Mouse (Mus musculus) cerebellum, adult 2 months (tissue): ENCODE data around the gene Mob3c.
A peak's percentile ranks its signal among the peaks of the same experiment; 100 is the strongest.

Experiments used
- CTCF ChIP-seq: fragments of 200-500 bp; IDR thresholded peaks from 2 replicates; pipeline ENCODE4 v1.5.1; 2011; ENCODE audit warnings: low read depth, mild to moderate bottlenecking, control low read depth, low read length, moderate library complexity, borderline replicate concordance; ENCODE audit not compliant: insufficient read depth
- POLR2A ChIP-seq: fragments of 200-500 bp; IDR thresholded peaks from 2 replicates; pipeline ENCODE4 v1.6.1; 2011; ENCODE audit warnings: low read length, control low read depth, borderline replicate concordance; ENCODE audit not compliant: insufficient read depth

DNA sequence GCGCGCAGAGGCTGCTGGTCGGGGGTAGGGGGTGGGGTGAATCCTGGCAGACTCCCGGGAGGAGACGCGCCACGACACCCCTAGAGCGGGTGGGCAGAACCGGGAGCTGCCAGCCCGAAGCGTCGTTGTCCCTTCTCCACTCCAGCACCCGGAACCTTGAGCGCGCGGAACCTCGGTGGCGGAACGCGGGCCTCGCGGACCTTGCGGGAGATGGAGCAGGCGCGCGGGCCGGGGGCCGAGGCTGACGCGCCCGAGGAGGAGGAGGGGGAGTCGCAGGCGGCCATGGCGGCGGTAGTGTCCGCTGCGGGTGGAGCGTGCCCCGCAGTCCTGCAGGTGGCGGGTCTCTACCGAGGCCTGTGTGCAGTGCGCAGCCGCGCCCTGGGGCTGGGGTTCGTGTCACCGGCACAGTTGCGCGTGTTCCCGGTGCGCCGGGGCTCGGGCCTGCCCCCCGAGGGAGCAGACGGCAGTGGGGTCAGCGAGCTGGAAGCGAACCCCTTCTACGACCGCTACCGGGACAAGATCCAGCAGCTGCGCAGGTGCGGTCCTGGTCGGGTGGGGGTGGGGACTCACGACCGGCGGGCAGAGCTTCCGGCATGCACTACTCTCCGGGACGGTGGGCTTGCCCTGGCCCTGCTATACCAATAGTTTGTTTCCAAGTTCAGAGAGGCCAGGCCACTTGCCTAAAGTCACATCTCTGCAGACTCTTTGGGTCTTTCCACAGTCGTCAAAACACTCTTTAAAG lies 43.0 kb upstream of the Mob3c start, which contains the start of gene Atpaf1:
- TF ChIP-seq CTCF, result no peak
- TF ChIP-seq POLR2A, result peak; percentile 79
